Mouse (Mus musculus) G1E (cell line): ENCODE measurements at regions not wholly inside any gene's neighbourhood (a gene's known extent, or its start where the extent isn't known, plus 50 kb on each side); places are given as distances from the start of the nearest gene placed in this dataset.

Experiments
- CTCF ChIP-seq: IDR thresholded peaks from 2 replicates; pipeline ENCODE4 v1.5.1; 2012; ENCODE audit warnings: low read depth, low read length, inconsistent platforms, mixed read lengths
- GATA2 ChIP-seq: IDR thresholded peaks from 2 replicates; pipeline ENCODE4 v1.6.1; 2012; ENCODE audit warnings: low read depth, low read length, inconsistent platforms, borderline replicate concordance
- POLR2AphosphoS5 ChIP-seq: IDR thresholded peaks from 2 replicates; pipeline ENCODE4 v1.6.1; 2012; ENCODE audit warnings: low read depth, low read length, inconsistent platforms; ENCODE audit not compliant: insufficient replicate concordance
- TAL1 ChIP-seq: conservative IDR thresholded peaks from 2 replicates; pipeline ENCODE4 v1.6.1; 2012; ENCODE audit warnings: low read depth, low read length, inconsistent platforms, mixed read lengths

DNA sequence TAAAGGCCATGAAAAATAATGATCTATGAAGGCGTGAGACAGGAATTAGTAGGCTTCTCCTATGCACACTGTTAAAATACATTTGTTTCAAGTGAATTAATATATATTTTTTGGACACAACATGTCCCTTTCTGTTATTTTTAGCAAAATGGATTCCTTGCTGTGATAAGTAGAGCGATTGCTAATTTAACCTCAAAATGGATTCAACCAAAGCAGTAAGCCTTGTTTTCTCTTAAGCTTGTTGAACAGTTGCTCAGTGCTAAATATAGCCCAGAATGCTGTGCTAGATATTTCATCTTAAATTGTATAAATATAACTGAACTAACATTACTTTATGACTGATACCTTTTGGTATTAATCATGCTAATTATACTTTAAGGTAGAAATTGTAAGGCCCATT is 1144.6 kb upstream of the Manea start:
- TF ChIP-seq CTCF (no peak), TAL1 (no peak), GATA2 (no peak), POLR2AphosphoS5 (no peak)
